Mouse (Mus musculus) cerebellum, adult 2 months (tissue): ENCODE measurements around the gene Cd81.

ENCODE experiments used
- CTCF ChIP-seq: fragments of 200-500 bp; IDR thresholded peaks from 2 replicates; pipeline ENCODE4 v1.5.1; 2011; ENCODE audit warnings: low read depth, mild to moderate bottlenecking, control low read depth, low read length, moderate library complexity, borderline replicate concordance; ENCODE audit not compliant: insufficient read depth
- POLR2A ChIP-seq: fragments of 200-500 bp; IDR thresholded peaks from 2 replicates; pipeline ENCODE4 v1.6.1; 2011; ENCODE audit warnings: low read length, control low read depth, borderline replicate concordance; ENCODE audit not compliant: insufficient read depth

DNA sequence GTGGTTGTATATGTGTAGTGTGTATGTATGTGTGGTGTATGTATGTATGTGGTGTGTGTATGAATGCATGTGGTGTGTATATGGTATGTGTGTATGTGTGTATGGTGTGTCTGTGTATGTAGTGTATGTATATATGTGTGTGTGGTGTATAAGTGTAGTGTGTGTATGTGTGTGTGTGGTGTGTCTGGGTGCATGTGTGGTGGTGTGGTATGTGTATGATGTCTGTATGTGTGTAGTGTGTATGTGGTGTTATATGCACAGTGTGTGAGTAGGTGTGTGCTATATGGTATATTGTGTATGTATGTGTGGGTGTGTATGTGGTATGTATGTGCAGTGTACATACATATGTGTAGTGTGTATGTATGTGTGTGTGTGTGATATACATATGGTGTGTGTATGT, 32.5 kb upstream of the Cd81 start:
- TF ChIP-seq CTCF (no peak), POLR2A (no peak)
